Mouse (Mus musculus): ENCODE data around the gene Tmed8. TPM values are rescaled to one million over a fixed set of nuclear protein-coding genes. Genes with fewer than 3 reads are reported as not detected.
"Not testable (repeated sequence)": the region's sequence is repeated elsewhere in the genome, so short reads cannot be mapped to it uniquely, and the experiment has no call there.

Gene Tmed8
- polyA plus RNA-seq (2012; rRNA removed) = 18.6 and 21.4 TPM in 2 replicates

DNA sequence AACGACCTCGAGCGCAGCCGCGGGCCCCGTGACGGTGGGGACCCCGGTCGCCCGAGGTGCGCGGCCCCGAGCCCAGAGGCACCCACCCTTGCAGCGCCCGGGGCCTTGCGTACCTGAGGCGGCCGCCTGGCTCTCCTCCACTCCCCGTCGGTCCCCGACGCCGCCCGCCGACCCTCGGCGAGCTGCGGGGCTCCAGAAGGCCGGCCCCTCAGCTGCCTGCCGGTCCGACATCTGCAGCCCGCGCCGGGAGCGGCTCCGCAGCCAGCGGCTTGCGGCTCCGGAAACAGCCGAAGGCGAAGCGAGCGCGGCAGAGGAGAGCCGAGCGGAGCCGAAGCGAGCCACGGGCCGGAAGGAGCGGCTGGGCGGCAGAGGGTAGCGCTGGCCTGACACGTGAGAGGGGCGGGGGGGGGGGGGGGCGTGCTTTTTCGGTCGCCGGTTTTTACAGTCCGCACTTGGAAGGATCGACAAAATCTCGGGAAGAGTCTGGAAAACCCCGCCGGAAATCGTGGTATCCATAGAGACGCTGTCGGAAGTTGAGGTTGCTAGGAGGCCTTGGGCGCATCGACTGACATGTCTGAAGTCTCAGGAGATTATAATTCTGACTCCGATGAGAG, at the start of gene Tmed8:
TSS of gene Tmed8 (minus strand) at position 482 of the 614 bp plus-strand sequence.
- peak; percentile 64 to 86 for DNase-seq (ENCODE audit: extremely low spot score in 1 of 2, low spot score in 1 of 2)

DNA sequence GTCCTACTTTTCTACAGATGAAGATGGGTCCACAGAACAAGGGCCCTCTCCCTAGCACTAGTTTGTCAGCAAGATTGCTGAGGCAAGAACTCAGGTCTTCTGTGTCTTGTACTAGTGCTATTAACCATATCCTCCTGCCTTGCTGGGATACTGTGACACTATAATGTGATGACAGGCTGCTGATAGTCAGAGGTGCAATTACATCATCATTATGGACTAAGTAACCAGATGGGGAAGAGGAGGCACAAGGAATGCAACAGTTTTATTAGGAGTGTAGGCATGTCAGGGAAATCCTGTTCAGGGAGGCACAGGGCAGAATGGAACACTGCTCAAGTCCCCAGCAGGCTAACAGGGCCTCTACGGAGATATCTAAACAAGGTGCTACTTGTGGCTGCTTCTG, 38.4 kb upstream of the Tmed8 start, which contains the start of gene Noxred1:
TSS of gene Noxred1 (minus strand) at position 101 of the 400 bp plus-strand sequence.
- no peak for DNase-seq (ENCODE audit: extremely low spot score in 1 of 2, low spot score in 1 of 2)

- DNase-seq (ENCODE audit: extremely low spot score in 1 of 2, low spot score in 1 of 2) = peak in 1 of 2 experiments; percentile 15
Measured at GRCm38 (mm10) chr12:87236882-87237483, 36.7 kb upstream of the Tmed8 start.

GRCm38 (mm10) chr12:87230379-87230895, 30.2 kb upstream of the Tmed8 start:
- DNase-seq (ENCODE audit: extremely low spot score in 1 of 2, low spot score in 1 of 2) = no peak

DNA sequence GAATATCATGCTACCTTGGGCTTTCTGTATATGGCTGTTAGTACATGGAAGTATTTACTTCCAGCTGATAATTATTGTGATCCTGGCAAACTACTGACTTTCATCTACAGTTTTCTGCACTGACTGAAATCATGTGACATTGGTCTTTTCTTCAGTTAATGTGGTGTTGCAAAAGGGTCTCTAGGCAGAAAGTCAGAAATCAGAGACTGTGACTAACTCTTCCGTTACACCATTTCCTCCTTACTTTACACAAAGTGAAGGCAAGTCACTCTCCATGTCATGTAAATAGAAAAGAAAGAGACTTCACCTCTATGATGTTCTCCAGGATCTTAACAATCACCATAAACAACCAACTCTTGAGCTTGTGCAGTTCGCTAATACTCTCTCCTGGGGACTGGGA, 29.4 kb upstream of the Tmed8 start:
- no peak for DNase-seq (ENCODE audit: extremely low spot score in 1 of 2, low spot score in 1 of 2)

DNA sequence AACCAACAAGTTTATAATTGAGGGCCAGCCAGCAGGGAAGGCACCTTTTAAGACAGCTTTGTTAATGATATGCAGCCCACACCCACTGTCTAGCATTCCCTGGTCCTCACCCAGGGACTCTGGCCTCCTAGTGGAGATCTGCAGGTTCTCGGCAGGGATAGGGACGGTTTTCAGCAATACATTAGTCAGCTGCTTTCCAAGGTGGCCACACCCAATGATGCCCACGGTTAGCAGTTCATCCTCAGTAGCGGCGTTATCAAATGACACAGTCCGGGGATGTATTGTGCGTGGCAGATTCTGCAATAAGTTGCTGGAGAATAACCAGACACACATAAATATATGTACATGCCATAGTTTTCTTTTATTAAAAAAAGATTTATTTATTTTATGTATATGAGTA, 26.5 kb upstream of the Tmed8 start:
- no peak for DNase-seq (ENCODE audit: extremely low spot score in 1 of 2, low spot score in 1 of 2)

DNA sequence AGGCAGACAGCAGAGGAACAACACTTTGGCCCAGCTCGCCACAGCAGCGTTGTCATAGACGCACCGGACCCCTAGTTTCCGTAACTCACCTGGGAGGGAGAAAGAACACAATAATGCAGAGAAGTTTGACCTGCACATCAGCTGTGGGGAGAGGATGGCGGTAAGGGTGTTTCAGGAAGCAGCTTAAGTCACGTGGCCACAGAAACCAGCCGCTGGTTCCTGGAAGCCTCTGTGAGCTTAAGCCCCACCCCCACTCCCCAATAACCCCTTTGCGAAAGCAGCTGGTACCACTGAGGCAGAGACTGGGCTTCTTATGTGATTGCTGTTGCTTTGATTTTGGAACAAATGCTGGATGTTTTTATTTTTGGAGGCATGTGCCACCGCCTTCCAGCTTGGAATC, 24.7 kb upstream of the Tmed8 start:
- DNase-seq (ENCODE audit: extremely low spot score in 1 of 2, low spot score in 1 of 2) = no peak

DNA sequence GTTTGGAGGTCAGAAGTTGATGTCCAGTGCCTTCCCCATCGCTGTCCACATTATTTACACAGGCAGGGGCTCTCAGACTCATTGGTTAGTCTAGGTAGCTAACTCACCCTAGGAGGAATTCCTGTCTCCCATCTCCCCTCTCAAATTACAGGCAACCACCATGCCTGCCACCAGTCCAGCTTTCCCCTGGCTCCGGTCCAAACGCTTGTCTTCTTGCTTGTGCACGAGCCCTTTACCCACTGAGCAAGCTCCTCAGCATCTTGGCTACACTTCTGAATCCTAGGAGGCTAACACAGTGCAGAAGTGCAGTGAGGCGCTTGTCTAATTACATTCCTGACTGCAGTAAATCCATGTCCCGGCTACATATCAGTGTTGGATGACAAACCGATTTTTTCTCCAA, 19.1 kb upstream of the Tmed8 start:
- no peak for DNase-seq (ENCODE audit: extremely low spot score in 1 of 2, low spot score in 1 of 2)

- DNase-seq (ENCODE audit: extremely low spot score in 1 of 2, low spot score in 1 of 2) = no peak
Measured at GRCm38 (mm10) chr12:87217596-87217995, 17.3 kb upstream of the Tmed8 start.

DNA sequence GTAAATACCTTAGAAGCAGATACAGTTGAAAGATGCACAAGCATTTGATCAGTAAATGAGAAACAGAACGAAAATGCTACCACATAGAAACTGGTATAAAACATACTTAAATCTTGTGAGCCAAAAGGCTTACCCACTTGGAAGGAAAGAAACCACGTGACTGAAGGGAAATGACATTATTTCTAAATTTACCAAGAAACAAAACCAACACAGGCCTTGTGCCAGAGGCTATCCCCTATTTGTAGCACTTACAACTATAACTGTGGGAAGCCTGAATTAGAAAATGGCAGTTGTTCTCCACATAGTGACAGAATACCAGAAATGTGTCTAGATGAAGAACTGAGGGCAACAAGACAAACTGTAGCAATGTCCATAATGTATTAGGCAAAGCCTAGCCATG, 15.8 kb upstream of the Tmed8 start:
- DNase-seq (ENCODE audit: extremely low spot score in 1 of 2, low spot score in 1 of 2) = no peak

GRCm38 (mm10) chr12:87212844-87213606, 12.8 kb upstream of the Tmed8 start:
- DNase-seq (ENCODE audit: extremely low spot score in 1 of 2, low spot score in 1 of 2) = no peak

DNA sequence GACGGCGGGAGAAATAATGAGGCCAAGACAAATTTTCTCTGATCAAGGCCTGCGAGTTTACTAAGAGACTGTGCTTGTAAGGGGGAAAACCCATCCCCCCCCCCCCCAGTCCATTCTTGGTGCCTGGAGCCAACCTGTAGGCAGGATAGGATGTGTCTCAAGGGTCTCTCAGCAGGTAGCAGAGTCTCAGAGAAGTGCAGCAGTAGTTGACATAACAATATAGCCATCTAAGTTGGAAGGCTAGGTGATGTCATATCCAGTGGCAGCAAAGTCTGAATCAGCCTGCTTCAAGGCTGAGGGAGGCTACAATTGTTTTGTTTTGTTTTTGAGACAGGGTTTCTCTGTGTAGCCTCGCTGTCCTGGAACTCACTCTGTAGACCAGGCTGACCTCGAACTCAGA, 5.5 kb upstream of the Tmed8 start:
- not testable (repeated sequence) for DNase-seq (ENCODE audit: extremely low spot score in 1 of 2, low spot score in 1 of 2)

DNA sequence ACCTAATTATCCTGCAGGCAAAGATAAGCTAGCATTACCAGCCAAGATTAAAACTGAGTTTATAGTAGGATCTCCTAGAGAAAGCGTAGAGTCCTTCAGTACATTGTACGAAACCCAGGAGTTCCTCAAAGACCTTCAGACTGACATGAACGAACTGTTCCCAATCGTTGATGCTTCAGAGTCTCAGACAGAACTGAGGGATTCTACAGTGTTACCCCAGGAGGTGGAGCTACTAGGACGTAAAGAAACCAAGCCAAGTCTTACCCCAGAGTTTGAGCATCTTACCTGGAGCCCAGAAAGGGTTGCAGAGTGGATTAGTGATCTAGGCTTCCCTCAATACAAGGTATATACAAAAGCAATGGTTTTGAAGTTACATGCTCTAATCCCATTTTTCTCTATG, 1.4 kb upstream of the Tmed8 start:
- DNase-seq (ENCODE audit: extremely low spot score in 1 of 2, low spot score in 1 of 2) = no peak

GRCm38 (mm10) chr12:87199206-87199972, 865 bp downstream of the Tmed8 start, which contains the start of gene Samd15:
Samd15 (plus strand) TSS chr12:87199723.
- peak in 1 of 2 experiments; percentile 63 for DNase-seq (ENCODE audit: extremely low spot score in 1 of 2, low spot score in 1 of 2)

DNA sequence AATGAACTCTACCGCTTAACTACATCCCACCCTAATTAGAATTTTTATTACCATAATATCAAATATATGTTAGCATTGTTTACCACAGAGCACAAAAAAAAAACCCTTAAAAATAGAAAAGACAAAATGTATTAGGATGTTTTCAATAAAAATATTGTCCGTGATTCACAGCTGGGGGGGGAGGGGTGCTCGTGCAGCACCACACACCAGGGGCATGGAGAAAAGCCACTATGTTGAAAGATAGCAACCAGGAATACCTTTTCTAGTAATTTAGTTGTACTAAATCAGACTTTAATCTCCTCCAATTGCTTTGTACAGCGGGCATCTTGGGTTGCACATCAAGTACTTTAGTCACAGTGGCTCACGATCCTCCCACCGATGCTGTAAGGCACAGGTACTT, 1.5 kb downstream of the Tmed8 start:
- no peak for DNase-seq (ENCODE audit: extremely low spot score in 1 of 2, low spot score in 1 of 2)

- no peak for DNase-seq (ENCODE audit: extremely low spot score in 1 of 2, low spot score in 1 of 2)
Measured at GRCm38 (mm10) chr12:87196310-87196709, 3.9 kb downstream of the Tmed8 start.

DNA sequence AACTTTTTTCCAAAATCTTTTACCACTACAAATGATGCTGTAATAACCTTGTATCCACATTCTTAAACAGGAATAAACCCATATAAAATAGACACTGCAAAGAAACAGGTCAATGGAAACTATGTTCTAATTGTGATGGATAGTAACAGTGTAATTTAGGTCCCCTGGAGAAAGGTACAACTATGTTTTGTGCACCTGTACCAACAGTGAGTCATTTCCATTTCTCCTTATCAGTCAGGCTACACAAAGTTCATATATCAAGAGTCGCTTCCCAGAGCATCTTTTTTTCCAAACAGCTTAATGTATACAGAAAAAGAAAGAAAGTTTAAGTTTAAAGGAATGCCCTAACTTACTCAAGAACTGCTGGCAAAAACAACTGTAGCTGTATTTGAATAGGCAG, 5.2 kb downstream of the Tmed8 start:
- DNase-seq (ENCODE audit: extremely low spot score in 1 of 2, low spot score in 1 of 2) = no peak

- no peak for DNase-seq (ENCODE audit: extremely low spot score in 1 of 2, low spot score in 1 of 2)
Measured at GRCm38 (mm10) chr12:87193008-87193407, 7.2 kb downstream of the Tmed8 start.

- DNase-seq (ENCODE audit: extremely low spot score in 1 of 2, low spot score in 1 of 2) = no peak
Measured at GRCm38 (mm10) chr12:87177631-87178030, 22.6 kb downstream of the Tmed8 start.

- no peak for DNase-seq (ENCODE audit: extremely low spot score in 1 of 2, low spot score in 1 of 2)
Measured at GRCm38 (mm10) chr12:87175194-87175946, 24.9 kb downstream of the Tmed8 start.

All from frontal cortex, adult 2 months (tissue).